Mouse (Mus musculus) spleen, adult 10 weeks (tissue): ENCODE measurements around the gene Rab38. TPM values are rescaled to one million over a fixed set of nuclear protein-coding genes. Genes with fewer than 3 reads are reported as not detected.

Source experiments
- polyA plus RNA-seq: library from polyadenylated mRNA; stranded (reverse); fragments of 350-450 nt; fragmentation: Illumina TruSeq; extraction: RNeasy Lipid Tissue Mini Kit (QIAGEN cat#74804); gene quantifications from one replicate; pipeline ENCODE4 v1.2.3, GENCODE M21; 2015; ENCODE audit warnings: low replicate concordance; ENCODE audit not compliant: insufficient read depth

The Rab38 gene
- polyA plus RNA-seq = 8.1 TPM

GRCm38 (mm10) chr7:88429786-88430691, at the start of gene Rab38:
Rab38 (plus strand) TSS chr7:88430273.

Other genes with a start within 250 kb of the Rab38 start
- 334 TPM for gene Ctsc, start 152.2 kb upstream of the Rab38 start, polyA plus RNA-seq